Mouse (Mus musculus) lung, postnatal 0 days (tissue): ENCODE data around the gene 1700001L19Rik.

ENCODE experiments used
- CTCF ChIP-seq: IDR thresholded peaks from 2 replicates; pipeline ENCODE4 v1.5.1; 2016; ENCODE audit warnings: antibody characterized with exemption, mild to moderate bottlenecking
- EP300 ChIP-seq: IDR thresholded peaks from 2 replicates; pipeline ENCODE4 v1.6.1; 2016; ENCODE audit warnings: antibody characterized with exemption, mild to moderate bottlenecking, control low read depth

DNA sequence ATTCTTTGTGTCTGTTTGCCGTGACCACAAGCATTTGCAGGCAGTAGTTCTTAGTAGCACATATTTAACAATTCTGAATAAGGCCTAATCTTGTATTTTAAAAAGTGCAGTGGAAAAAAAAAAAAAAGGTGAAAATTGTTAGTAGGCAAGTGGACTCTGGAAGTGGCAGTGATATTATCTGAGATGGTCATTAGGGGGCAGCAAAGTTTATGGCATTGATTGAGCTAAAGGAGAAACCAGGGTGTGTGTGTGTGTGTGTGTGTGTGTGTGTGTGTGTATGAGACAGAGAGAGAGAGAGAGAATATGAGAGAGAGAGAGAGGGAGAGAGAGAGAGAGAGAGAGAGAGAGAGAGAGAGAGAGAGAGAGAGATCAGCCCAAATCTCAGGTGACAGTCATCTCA, 3.4 kb upstream of the 1700001L19Rik start:
- TF ChIP-seq CTCF (peak; percentile 64), EP300 (no peak)
